Mouse (Mus musculus): Measurements from ENCODE around the gene Zfp652. TPM values are rescaled to one million over a fixed set of nuclear protein-coding genes. Genes with fewer than 3 reads are reported as not detected.

The Zfp652 gene
- total and polyA plus RNA-seq, 2 experiments from 2014 or later: 12.6 to 25.3 TPM

GRCm38 (mm10) chr11:95808448-95809011 is 96.1 kb downstream of the Zfp652 start:
- H3K4me2 ChIP-seq (ENCODE audit: low read depth, low read length, poor library complexity, severe bottlenecking): no peak overlapping the region
- no peak overlapping the region for H3K27ac ChIP-seq (ENCODE audit: low read depth, low read length)
- no peaks in the 10 kb centered on the region for H3K27me3 ChIP-seq (ENCODE audit: insufficient read depth, low read length)
- H3K36me3 ChIP-seq (ENCODE audit: insufficient read depth, low read length): no peaks in the 10 kb centered on the region
- H3K4me1 ChIP-seq (ENCODE audit: insufficient read depth, low read length): no peaks in the 10 kb centered on the region
- ATAC-seq (ENCODE audit: low FRiP score) (no peak), DNase-seq (ENCODE audit: low spot score) (no peak)
- no peak overlapping the region for H3K4me3 ChIP-seq (ENCODE audit: low read depth, low read length)
- WGBS: 87% methylated on average over 5 of the region's 5 CpGs
- no peaks in the 10 kb centered on the region for H3K9me3 ChIP-seq (ENCODE audit: low read length)
- no peak for TF ChIP-seq CTCF (IDR thresholded peaks at IDR 0.05)
- H3K9ac ChIP-seq (replicated peaks; ENCODE audit: low read length, poor library complexity, severe bottlenecking): no peak overlapping the region

- Histone ChIP-seq H3K4me3 (ENCODE audit: low read depth, low read length) (no peak overlapping the region), H3K9ac (replicated peaks; ENCODE audit: low read length, poor library complexity, severe bottlenecking) (no peak overlapping the region), H3K27ac (ENCODE audit: low read depth, low read length) (no peak overlapping the region), H3K36me3 (ENCODE audit: insufficient read depth, low read length) (no peaks in the 10 kb centered on the region), H3K4me1 (ENCODE audit: insufficient read depth, low read length) (no peaks in the 10 kb centered on the region), H3K9me3 (ENCODE audit: low read length) (no peaks in the 10 kb centered on the region), H3K27me3 (ENCODE audit: insufficient read depth, low read length) (no peaks in the 10 kb centered on the region), H3K4me2 (ENCODE audit: low read depth, low read length, poor library complexity, severe bottlenecking) (no peak overlapping the region)
- TF ChIP-seq CTCF (IDR thresholded peaks at IDR 0.05): no peak
- 13% methylated on average over 5 of the region's 5 CpGs for WGBS
- ATAC-seq (ENCODE audit: low FRiP score) (no peak), DNase-seq (ENCODE audit: low spot score) (no peak)
Measured at GRCm38 (mm10) chr11:95809603-95810002, 97.1 kb downstream of the Zfp652 start.

- H3K4me1 ChIP-seq (ENCODE audit: insufficient read depth, low read length): no peaks in the 10 kb centered on the region
- H3K4me2 ChIP-seq (ENCODE audit: low read depth, low read length, poor library complexity, severe bottlenecking): no peak overlapping the region
- DNase-seq (ENCODE audit: low spot score) (no peak), ATAC-seq (ENCODE audit: low FRiP score) (no peak)
- no peaks in the 10 kb centered on the region for H3K27me3 ChIP-seq (ENCODE audit: insufficient read depth, low read length)
- no peak overlapping the region for H3K27ac ChIP-seq (ENCODE audit: low read depth, low read length)
- WGBS: 70% methylated on average over 7 of the region's 7 CpGs
- no peak for TF ChIP-seq CTCF (IDR thresholded peaks at IDR 0.05)
- H3K4me3 ChIP-seq (ENCODE audit: low read depth, low read length): no peak overlapping the region
- H3K36me3 ChIP-seq (ENCODE audit: insufficient read depth, low read length): no peaks in the 10 kb centered on the region
- H3K9me3 ChIP-seq (ENCODE audit: low read length): no peaks in the 10 kb centered on the region
- no peak overlapping the region for H3K9ac ChIP-seq (replicated peaks; ENCODE audit: low read length, poor library complexity, severe bottlenecking)
Measured at GRCm38 (mm10) chr11:95810828-95811227, 98.4 kb downstream of the Zfp652 start.

GRCm38 (mm10) chr11:95811741-95812140 is 99.3 kb downstream of the Zfp652 start:
- WGBS: 85% methylated on average over 6 of the region's 6 CpGs
- Histone ChIP-seq H3K9me3 (ENCODE audit: low read length) (no peaks in the 10 kb centered on the region), H3K4me2 (ENCODE audit: low read depth, low read length, poor library complexity, severe bottlenecking) (no peak overlapping the region), H3K4me1 (ENCODE audit: insufficient read depth, low read length) (no peaks in the 10 kb centered on the region), H3K9ac (replicated peaks; ENCODE audit: low read length, poor library complexity, severe bottlenecking) (no peak overlapping the region), H3K36me3 (ENCODE audit: insufficient read depth, low read length) (no peaks in the 10 kb centered on the region), H3K27ac (ENCODE audit: low read depth, low read length) (no peak overlapping the region), H3K4me3 (ENCODE audit: low read depth, low read length) (no peak overlapping the region), H3K27me3 (ENCODE audit: insufficient read depth, low read length) (no peaks in the 10 kb centered on the region)
- ATAC-seq (ENCODE audit: low FRiP score) (no peak), DNase-seq (ENCODE audit: low spot score) (no peak)
- no peak for TF ChIP-seq CTCF (IDR thresholded peaks at IDR 0.05)

GRCm38 (mm10) chr11:95812224-95812623 is 99.8 kb downstream of the Zfp652 start:
- TF ChIP-seq CTCF (IDR thresholded peaks at IDR 0.05): no peak
- Histone ChIP-seq H3K4me2 (ENCODE audit: low read depth, low read length, poor library complexity, severe bottlenecking) (no peak overlapping the region), H3K4me1 (ENCODE audit: insufficient read depth, low read length) (no peaks in the 10 kb centered on the region), H3K27me3 (ENCODE audit: insufficient read depth, low read length) (no peaks in the 10 kb centered on the region), H3K4me3 (ENCODE audit: low read depth, low read length) (no peak overlapping the region), H3K27ac (ENCODE audit: low read depth, low read length) (no peak overlapping the region), H3K9ac (replicated peaks; ENCODE audit: low read length, poor library complexity, severe bottlenecking) (no peak overlapping the region), H3K9me3 (ENCODE audit: low read length) (no peaks in the 10 kb centered on the region), H3K36me3 (ENCODE audit: insufficient read depth, low read length) (no peaks in the 10 kb centered on the region)
- 59% methylated on average over 4 of the region's 4 CpGs for WGBS
- no peak for DNase-seq (ENCODE audit: low spot score)
- no peak for ATAC-seq (ENCODE audit: low FRiP score)

- Histone ChIP-seq H3K27ac (ENCODE audit: low read depth, low read length) (no peak overlapping the region), H3K9ac (replicated peaks; ENCODE audit: low read length, poor library complexity, severe bottlenecking) (no peak overlapping the region), H3K27me3 (ENCODE audit: insufficient read depth, low read length) (no peaks in the 10 kb centered on the region), H3K4me2 (ENCODE audit: low read depth, low read length, poor library complexity, severe bottlenecking) (no peak overlapping the region), H3K4me1 (ENCODE audit: insufficient read depth, low read length) (no peaks in the 10 kb centered on the region), H3K9me3 (ENCODE audit: low read length) (no peaks in the 10 kb centered on the region), H3K36me3 (ENCODE audit: insufficient read depth, low read length) (no peaks in the 10 kb centered on the region), H3K4me3 (ENCODE audit: low read depth, low read length) (no peak overlapping the region)
- ATAC-seq (ENCODE audit: low FRiP score) (no peak), DNase-seq (ENCODE audit: low spot score) (no peak)
- TF ChIP-seq CTCF (IDR thresholded peaks at IDR 0.05): no peak
- 89% methylated on average over 2 of the region's 2 CpGs for WGBS
Measured at GRCm38 (mm10) chr11:95814101-95814500, 101.6 kb downstream of the Zfp652 start.

Data from midbrain, postnatal 0 days (tissue).